Mouse (Mus musculus): ENCODE data around the gene Dst.

Gene Dst

DNA sequence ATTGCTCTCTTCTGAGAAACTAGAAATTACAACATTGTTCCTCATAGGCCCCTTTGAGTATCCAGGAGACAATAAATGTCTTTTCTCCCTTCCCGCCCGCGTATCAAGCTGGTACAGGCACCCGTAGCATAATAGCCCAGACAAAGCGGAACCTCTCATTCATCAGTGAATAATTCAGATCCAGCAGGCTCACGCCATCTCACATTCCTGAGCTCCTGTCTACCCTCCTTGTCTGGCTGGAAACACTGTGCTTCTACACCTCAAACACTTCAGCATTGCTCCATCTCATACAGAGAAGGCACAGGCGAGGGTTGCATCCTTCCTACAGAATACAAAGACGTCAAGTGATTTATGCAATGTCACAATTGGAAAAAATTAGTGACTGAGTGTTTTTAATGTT, 23.8 kb downstream of the Dst start:
- no peak for DNase-seq (ENCODE audit: low read depth)

DNA sequence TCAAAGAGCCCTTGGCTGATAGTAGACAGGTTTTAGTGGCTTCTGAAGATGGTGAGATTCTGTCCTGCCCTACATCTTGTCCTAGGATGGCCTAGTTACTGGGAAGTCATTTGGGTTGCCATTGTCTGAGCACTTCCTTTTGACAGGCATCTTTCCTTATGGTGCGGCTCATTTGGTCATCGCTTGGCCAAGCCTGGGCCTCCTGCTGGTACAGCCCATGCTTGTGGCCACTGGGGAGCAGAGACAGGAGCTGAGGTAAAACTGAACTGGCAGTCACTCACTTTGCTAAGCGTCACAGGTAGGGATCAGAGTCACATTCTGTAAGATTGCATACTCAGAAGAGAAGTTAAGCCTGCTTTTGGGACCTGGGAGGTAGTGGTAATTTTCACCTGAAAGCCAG, 24.2 kb downstream of the Dst start:
- DNase-seq (ENCODE audit: low read depth) = no peak

DNA sequence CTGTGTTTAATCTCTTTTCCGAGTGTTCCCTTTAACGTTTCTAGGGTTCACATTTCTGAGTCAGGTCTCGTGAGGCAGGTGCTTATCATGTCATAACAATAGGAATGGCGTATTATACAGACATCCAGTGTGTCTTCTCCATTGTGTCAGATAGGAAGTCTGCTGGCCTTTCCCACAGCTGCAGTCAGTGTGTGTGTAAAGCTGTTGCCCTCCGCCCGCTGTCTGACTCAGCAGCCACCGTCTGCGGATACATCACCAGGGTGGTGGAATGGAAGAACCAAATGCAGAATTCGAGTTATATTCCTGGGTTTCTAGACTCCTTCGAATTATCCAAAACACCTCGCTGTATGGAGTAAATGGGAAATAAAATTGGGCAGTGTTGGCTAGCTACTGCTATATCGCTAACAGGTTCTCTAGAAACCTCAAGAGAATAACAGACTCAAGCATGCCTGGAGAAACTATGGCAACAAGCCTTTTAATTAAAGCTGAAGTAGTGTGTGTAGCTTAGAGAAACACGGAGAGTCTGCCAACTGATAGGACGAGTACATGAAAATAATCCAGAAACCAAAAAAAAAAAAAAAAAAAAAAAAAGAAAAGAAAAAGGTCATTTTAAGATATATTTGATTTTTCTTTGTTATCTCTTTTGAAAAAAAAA, 24.9 kb downstream of the Dst start:
- no peak for DNase-seq (ENCODE audit: low read depth)

DNA sequence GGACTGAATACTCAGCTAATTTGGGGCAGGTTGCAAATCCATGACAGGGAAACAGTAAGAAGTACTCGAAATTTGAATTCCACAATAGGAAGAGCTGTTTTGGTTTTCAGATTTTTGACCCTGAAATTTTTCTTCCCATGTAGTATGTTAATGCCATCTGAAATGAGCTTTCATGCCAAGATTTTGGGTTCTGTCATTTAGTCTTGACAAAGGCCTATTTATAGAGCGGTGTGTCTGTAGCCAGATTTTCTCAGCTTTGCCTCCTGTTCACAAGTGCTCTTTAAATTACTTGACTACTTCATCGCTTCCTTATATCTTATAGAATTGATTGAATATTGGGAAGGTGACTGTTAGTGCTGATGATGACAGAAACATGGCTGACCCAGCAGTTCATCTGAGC, 27.9 kb downstream of the Dst start:
- DNase-seq (ENCODE audit: low read depth) = no peak

DNA sequence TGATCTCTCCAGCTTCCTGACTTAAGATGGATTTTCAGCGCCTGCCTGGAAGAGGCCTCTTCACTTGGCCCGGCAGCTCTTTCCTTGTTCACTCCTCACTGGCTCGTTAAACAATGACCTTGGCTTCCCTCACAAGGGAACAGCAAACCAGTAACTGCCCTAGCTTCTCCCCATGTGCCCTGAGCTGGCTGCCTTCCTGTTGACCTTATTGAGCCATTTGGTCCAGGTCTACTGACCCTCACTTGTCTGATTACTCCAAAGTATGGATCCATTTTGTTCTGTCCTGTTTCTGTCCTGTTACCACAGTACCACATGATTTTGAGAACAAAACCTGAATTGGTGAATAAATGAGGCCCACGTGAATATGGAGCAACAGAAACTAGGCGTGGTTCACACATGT, 31.8 kb downstream of the Dst start:
- no peak for DNase-seq (ENCODE audit: low read depth)

DNA sequence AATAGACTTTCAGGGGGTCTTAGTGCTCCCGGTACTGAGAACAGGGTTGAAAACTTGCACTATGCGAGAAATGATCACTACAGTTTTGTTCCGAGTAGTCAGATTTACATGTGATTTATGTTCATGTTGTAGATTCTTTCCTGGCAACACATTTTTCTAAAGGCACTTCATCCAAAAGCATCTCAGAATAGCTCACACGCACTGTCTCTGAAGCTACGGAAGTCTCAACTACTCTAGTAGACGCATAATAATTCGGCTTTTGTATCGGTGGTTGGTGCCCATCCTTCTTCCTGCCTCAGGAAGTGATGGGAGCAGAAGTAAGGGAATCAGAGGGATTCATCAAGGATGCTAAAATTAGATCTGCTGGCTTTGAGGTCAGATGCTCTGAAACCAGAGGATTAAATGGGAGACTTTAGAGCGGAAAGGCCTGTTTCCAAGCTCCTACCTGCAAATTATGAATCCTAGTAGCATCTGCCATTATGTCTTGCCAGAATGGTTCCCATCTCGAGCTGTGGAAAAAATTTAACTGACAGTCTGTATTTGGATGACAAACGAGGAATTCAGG, 32.4 kb downstream of the Dst start:
- no peak for DNase-seq (ENCODE audit: low read depth)

DNA sequence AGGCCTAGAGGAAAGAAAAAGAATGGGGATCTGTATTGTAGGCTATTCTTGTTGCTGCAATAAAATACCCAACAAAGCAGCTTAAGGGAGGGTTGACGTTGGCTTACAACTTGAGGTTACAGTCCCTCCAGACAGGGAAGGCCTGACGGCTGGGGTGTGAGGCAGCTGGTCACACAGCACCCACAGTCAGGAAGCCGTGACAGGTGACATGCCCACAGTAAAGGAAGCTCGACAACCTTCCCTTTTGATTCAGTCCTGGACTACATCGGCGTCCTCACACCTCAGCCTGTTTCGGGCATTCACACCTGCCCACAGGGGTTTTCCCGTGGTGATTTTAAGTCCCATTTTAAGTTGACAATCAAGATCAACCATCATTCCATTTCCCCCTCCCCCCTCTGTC, 34.6 kb downstream of the Dst start:
- no peak for DNase-seq (ENCODE audit: low read depth)

DNA sequence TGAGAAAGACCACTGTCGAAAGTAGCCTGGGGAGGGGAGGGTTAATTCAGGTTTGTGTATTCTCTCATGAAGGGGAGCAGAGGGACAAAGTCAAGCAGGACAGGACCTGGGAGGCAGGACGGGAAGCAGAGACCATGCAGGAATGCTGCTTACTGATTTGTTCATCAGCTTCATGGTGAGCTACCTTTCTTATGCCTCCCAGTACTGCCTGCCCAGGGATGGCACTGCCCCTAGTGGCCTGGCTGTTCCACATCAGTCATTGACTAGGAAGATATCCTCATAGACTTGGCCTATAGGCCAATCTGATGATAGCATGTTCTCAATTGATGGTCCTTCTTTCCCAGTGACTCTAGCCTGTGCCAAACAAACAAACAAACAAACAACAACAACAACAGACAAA, 35.9 kb downstream of the Dst start:
- DNase-seq (ENCODE audit: low read depth) = no peak

DNA sequence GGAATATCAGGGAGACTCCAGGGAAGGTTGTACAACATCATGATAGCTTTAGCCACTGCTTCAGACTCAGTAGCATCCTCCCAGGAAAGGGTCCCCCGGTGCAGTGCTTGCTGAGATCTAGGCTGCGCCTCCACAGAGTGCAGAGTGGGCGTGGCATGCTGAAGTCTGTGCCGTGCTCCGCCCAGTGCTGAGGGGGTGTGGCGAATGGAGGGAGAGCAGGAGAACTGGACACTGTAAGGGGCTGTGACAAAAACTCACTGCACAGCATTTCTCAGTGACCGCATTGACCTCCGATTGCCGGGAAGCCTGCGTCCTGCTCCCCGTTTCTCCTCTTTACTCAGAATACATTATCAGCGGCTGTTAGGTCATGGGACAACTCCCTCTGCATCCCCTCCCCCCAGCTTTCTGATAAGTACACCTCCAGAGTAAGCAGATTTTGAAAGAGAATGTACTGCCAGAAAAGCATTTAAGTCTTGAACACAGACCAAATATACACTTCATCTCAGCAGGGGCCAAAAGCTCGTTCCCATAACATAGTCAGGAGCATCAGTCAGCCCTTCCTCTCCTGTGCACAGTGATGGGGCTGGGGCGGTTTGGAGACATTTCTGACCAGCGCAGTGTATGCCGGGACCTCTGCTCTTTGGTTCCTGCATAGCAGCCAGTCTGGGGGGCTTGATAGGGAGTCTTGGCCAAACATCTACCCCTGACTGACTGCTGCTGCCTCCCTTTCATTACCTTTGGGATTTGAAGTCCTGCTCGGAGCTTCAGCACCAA, 37.1 kb downstream of the Dst start:
- no peak for DNase-seq (ENCODE audit: low read depth)

DNA sequence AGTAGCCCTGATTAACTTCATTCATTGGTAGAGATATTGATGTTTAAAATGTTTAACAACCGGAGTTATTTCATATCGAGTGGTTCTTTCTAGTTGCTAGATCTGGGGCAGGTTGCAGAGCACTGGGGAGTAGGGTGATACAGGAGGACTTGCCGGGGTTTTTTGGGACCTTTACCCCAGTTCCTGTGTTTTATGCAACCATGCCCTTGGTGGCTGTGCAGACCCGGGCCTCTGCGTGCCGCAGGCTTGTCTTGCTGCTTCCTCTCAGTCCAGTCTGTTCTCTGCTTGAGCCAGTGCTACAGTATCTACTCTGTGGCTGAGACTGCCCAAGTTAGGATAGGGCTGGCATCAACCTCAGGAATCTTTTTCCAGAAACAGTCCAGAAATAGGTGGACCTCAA, 37.7 kb downstream of the Dst start:
- no peak for DNase-seq (ENCODE audit: low read depth)

DNA sequence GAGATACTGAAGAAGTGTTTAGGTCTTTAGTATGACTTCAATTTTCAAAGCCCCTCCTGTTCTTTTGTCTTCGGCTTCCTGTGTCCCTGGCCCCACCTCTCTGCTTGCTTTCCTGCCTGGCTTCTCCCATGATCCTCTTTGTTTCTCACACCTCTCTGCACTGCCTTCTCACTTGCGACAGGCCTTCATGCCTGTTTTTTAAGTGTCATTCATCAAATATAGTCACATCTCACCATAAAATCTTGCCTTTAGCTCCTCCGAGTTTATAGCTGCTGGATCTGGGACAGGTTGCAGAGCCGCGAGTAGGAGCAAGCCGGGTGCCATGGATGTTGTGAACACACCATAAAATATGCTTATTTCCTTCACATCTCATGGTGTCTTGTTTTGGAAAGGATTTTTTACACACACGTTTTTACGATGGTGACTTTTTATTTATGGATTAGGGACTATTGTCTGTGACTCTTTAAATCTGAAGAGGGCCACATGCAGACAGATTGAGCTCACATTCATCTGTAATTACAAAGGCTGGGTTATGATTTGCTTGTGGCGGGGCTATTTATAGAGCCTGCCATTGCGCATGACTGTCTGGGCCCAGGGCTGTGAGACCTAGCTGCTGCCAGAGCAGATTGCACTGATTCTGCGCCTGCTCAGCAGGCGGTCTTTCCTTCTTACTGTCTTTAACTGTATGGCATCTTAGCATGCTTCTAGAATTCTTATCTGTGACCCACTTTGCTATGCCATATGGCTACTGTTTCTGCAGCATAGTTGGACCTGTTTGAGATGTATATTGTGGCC, 38.8 kb downstream of the Dst start:
- no peak for DNase-seq (ENCODE audit: low read depth)

DNA sequence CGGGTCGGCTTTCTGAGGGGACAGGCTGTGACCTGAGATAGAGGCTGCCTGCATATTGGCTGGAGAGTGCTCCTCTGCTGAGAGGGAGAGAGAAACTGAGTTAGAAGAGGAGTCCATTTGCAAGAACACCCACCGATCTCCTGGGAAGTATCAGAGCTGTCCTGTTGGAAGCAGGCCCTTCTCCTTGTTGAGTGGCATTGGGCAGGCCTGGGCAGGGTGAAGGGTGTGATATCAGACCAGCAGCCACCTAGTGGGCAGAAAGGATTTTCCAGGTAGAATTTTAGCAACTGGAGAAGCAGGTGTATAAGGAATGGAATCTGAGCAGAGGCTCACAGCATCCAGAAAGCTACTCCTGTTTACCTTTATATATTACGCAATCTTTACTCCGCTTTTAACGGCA, 39.8 kb downstream of the Dst start:
- DNase-seq (ENCODE audit: low read depth) = no peak

DNA sequence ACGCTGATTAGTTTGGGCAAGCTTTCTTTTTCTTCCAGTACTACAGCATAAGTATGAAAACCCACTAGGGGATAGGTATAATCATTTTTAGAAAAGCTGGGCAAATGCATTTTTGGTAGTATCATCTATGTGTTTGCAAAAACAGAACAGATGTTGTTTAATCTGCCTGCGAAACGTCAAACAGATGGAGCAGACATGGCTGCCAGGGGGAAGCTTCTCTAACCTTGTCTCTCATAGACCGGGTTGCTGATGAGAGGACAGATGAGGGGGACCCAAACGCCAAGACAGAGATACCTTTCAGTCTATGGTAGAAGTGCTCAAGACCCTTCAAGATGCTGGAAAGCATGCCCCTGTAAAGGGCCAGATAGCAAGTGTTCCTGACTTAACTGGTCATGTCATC, 40.5 kb downstream of the Dst start:
- DNase-seq (ENCODE audit: low read depth) = no peak

DNA sequence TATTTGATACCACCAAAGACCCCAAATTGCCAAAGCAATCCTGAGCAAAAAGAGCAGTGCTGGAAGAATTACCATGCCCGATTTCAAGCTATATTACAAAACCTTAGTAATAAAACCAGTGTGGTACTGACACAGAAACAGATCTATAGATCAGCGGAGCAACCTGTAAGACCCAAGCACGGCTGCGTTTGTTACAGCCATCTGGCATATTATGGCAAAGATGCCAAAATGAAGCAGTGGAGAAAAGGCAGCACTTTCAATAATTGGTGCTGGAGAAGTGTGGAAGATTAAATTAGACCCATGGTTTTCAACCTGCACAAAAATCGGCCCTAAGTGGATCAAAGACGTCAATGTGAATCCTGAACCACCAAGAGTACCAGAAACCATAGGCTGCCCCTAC, 47.6 kb downstream of the Dst start:
- no peak for DNase-seq (ENCODE audit: low read depth)

DNA sequence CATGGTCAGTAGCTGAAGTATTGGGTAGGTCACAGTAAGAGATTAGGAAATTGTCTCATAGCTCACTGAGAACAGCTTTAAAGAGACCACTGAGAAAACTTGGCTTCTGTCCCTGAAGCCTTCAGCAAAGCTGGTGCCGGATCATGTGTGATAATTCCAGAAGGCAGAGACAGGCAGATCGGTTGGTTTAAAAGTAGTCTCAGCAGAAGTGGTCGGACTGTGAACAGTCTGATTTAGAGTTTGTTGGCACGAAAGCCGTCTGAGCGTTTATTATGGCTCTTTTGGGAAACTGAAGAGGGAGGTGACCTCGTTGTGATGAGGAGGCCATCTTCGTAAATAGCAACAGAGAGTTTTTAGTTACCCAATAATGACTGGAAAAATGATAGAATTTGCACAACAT, 52.4 kb downstream of the Dst start:
- no peak for DNase-seq (ENCODE audit: low read depth)

DNA sequence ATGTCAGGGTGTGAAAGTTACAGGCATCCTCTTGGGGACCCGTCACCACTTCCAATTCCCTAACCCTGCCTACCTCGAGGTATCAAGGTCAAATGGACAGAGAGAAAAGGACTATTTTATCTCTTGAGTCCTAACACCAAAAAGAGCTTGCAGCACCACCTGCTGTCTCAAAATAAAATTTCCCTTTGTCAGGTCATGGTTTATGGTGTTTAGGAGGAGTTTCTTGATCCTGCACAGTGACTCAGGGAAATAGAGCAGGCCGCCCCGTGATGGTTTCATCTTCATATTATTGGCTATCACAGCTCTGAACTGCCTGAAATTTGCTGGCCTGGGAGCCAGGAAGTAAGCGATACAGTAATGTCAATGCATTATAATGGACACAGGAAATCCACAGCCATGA, 56.6 kb downstream of the Dst start:
- peak; percentile 9 for DNase-seq (ENCODE audit: low read depth)

DNA sequence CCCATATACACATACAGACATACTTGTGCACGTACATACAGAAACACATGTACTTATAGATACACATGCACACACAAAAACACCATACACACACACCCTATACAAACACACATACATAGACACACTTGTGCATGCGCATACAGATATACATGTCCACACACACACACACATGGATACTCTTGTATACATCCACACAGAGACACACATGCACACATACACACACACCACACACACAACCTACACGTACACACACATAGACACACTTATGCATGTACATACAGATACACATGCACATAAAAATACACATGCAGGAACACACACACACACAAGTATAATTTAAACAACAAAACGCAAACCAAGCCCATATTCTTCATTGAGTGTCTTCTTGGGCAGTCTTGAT, 57.8 kb downstream of the Dst start:
- DNase-seq (ENCODE audit: low read depth) = peak; percentile 2

DNA sequence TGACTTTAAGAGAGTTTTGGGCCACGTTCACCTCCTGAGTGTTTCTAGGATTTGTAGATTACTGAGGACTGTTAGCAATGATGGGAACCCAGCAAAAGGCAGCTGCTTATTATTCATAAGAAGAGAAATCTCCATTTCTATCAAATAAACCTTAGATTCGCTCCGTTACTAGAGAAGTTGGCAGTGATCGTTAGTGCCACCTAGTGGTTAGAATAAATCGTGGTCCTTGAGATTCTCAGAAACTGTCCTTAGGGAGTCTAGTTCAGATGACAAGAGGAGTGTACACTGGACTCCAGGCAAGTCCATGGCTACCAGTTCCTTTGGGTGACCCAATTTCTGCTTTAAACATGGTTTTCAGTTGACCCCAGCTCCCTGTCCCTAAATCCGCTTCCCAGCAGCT, 58.3 kb downstream of the Dst start:
- peak; percentile 42 for DNase-seq (ENCODE audit: low read depth)

DNA sequence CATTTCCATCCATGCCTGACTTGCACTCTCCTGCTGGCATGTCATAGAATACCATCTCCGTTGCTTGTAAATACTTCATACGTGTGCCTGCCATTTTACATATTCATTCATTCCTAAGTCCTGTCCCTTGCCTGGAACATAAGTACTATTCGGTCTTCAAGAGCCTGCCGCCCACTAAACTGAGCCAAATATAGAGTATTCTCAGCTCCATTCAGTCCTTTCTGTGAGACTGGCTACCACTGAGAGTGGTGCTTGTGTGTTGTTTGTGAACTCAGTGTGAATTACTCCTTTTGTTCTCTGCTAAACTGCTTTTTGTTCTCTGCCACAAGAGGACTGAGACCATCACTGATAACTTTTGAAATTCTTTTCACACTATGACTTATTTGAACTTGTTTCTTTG, 59.2 kb downstream of the Dst start:
- DNase-seq (ENCODE audit: low read depth) = no peak

DNA sequence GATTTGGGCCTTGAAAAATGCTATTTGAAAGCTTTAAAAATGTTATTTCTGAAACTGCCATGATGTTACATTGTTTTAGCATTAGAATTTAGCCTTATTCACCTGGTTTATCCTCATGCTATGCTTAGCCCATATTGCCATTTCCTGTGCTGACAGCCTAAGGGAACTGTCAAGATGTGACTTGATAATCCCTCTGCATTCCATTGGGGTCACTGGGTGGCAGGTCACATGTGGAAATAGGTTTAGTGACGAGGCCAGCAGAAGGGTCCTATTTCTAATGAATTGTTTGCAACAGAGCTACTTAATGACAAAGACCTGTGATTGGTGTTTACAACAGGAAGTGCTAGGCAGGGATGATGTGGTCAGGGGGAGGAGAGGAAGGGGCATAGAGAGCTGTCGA, 61.9 kb downstream of the Dst start:
- DNase-seq (ENCODE audit: low read depth) = no peak

DNA sequence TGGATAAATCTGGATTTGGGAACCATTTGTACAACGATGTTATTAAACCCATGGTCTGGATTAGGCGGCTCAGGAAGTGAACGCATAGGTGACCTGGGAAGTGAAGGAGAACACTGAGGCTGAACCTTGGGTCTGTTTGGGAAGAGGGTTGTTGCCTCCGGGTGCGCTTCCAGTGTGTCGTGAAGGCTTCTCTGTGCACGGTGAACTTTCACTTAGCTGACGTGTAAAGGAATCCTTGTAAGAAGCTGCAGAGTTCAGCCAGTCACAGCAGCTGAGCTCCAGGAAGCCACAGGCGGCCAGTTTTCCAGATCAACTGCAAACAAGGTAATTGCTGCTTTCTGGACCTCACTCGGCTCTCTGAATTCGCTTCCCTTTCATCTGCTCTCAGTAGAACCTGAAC, 66.4 kb downstream of the Dst start:
- no peak for DNase-seq (ENCODE audit: low read depth)

DNA sequence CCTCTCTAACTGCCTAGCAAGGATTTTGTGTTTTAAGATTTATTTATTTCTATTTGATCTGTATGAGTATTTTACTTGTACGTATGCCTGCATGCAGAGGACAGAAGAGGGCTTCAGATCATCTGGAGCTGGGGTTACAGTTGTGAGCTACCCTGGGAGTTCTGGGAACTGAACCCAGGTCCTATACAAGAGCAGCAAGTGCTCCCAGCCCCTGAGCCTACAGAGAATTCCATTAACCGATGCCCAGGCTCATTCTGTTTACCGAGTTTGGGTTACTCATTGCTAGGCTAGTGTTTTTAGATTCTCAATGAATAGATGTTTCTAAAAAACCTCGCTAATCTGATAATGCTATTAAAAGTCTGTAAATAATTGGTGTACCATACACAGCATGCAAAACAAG, 67.3 kb downstream of the Dst start:
- DNase-seq (ENCODE audit: low read depth) = no peak

DNA sequence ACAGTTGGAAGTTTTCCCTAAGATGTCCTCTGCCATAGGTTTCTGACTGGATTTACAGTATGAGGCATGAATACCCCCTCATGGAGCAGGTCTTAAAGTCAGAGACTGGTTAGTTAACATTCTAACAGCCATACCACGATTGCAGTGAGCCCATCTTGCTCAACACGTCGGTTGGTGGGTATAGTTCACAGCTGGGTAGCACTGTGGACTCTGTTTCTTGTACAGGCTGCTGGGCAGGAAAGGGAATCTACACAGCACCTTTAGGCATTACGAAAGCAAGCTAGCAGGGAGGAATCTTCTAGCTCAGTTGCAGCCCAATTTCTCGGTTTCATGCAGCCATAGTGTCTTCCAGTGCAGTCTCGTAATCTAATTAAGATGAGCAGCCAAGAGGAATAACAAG, 69.8 kb downstream of the Dst start:
- DNase-seq (ENCODE audit: low read depth) = no peak

Measured in naive thymus-derived CD4-positive, alpha-beta T cell, adult 2 months (primary cell).